Mouse (Mus musculus): ENCODE measurements around the gene Olfm4. TPM values are rescaled to one million over a fixed set of nuclear protein-coding genes. Genes with fewer than 3 reads are reported as not detected.

Olfm4 gene
- polyA plus RNA-seq, 1 experiment from 2014 or later, result 6.3 TPM

DNA sequence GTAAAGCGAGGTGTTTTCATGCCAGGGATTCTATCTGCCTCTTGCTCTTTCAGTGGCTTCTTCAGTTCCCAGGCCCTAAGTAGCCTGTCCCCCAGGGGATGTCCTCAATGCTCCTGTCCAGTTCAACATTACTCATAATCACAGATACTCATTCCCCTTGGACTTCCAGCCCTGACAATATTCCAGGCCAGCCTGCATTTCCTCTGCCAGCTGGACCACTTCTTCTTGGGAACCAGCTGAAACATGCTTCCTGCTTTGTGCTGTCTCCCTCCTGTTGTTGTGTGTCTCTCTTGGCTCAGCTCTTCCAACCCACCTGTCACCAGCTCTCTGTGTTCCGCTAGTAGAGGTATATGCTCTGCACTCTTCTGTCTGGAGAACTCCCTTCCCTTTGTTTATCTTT is 1.8 kb downstream of the Olfm4 start:
- H3K27me3 ChIP-seq (replicated peaks), result no peaks in the 10 kb centered on the region
- H3K4me3 ChIP-seq, result no peak overlapping the region
- H3K4me1 ChIP-seq, result no peaks in the 10 kb centered on the region
- H3K36me3 ChIP-seq, result no peaks in the 10 kb centered on the region
- 71% methylated on average over 2 of the region's 2 CpGs for WGBS (ENCODE audit: insufficient replicate concordance)
- no peak overlapping the region for H3K4me2 ChIP-seq
- no peak overlapping the region for H3K27ac ChIP-seq
- no peak for ATAC-seq
- H3K9ac ChIP-seq, result no peak overlapping the region
- no peaks in the 10 kb centered on the region for H3K9me3 ChIP-seq (replicated peaks)

DNA sequence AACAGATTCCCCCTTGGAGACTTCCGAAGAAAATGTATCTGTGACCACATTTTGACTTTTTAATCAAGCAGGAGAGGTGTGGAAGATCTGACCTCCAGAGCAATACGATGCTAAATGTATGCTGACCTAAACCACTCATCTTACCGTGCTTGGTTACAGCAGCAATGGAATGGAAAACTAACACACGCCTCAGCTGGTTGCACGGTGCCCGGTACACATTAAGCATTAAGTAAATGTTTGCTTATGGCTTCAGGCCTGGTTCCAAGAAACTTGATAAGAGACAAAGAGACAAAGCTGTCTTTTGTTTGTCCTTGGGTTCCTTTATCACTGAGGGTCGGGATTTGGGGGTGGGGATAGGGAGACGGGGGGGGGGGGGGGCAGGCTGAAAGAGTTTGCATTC is 3.0 kb downstream of the Olfm4 start:
- no peak overlapping the region for H3K27ac ChIP-seq
- no peak overlapping the region for H3K4me3 ChIP-seq
- no peaks in the 10 kb centered on the region for H3K9me3 ChIP-seq (replicated peaks)
- no peaks in the 10 kb centered on the region for H3K27me3 ChIP-seq (replicated peaks)
- no peak overlapping the region for H3K9ac ChIP-seq
- H3K4me1 ChIP-seq, result no peaks in the 10 kb centered on the region
- ATAC-seq, result no peak
- WGBS (ENCODE audit: insufficient replicate concordance), result 54% methylated on average over 8 of the region's 8 CpGs
- no peaks in the 10 kb centered on the region for H3K36me3 ChIP-seq
- H3K4me2 ChIP-seq, result no peak overlapping the region

DNA sequence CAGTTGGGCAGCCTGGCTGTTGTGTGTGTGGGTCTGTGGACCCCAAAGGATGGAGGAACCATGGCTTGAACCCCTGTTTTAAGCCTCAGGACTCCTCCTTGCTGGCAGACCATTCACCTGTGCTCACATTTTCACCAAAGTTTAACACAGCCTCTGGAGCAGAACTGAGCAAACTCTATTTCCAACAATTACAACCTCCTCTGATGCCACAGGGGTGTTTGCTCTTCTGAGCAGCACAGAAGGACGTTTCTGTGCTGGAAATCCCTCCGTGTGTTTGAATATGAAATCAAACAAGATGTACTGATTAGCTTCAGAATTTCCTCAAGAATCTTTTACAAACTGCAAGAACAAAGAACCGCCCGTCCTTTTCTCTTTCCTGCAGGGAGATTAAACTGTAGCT is 5.9 kb downstream of the Olfm4 start:
- no peak for ATAC-seq
- Histone ChIP-seq H3K9ac (no peak overlapping the region), H3K4me1 (no peaks in the 10 kb centered on the region), H3K27me3 (replicated peaks) (no peaks in the 10 kb centered on the region), H3K4me2 (no peak overlapping the region), H3K27ac (no peak overlapping the region), H3K9me3 (replicated peaks) (no peaks in the 10 kb centered on the region), H3K4me3 (no peak overlapping the region), H3K36me3 (no peaks in the 10 kb centered on the region)
- 50% methylated on average over 4 of the region's 4 CpGs for WGBS (ENCODE audit: insufficient replicate concordance)

DNA sequence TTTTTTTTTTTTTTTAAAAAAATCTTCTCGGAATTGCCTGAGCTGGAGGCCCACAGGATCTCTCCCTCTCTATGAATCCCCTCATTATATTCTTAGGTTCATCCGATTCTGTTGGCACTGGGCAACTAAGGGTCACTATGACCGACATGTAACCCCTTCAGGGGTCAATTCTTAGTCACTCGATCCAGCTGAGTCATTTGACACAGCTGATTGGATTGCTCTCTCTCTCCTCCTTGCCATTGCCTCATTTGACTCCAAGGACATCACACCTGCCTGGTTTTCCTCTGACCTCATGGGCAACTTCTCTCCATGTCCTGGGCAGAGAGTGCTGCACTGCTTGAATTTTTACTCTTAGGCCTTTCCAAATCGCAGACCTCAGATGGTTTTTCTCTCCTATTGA is 6.7 kb downstream of the Olfm4 start:
- no peaks in the 10 kb centered on the region for H3K9me3 ChIP-seq (replicated peaks)
- no peaks in the 10 kb centered on the region for H3K4me1 ChIP-seq
- H3K4me3 ChIP-seq, result no peak overlapping the region
- H3K27me3 ChIP-seq (replicated peaks), result no peaks in the 10 kb centered on the region
- no peak overlapping the region for H3K9ac ChIP-seq
- ATAC-seq, result no peak
- no peak overlapping the region for H3K27ac ChIP-seq
- H3K4me2 ChIP-seq, result no peak overlapping the region
- 59% methylated on average over 5 of the region's 5 CpGs for WGBS (ENCODE audit: insufficient replicate concordance)
- no peaks in the 10 kb centered on the region for H3K36me3 ChIP-seq

DNA sequence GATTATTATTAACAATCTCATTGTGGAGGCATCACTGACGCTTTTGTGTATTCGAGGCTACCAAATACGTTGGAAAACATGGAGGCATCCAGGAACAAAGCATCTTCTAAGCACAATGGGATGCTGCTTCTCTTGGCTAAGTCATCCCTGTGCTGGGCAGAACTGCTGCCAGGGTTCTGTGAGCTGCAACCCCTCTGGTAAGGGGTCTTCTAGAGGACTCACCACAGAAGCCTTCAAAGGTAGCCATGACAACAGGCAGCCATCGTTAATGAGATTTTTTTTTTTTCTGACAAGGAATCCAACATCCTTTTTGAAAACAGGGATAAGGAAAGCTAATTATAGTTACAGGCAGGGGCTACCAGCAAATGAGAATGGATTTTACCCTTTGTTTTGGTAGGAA is 13.7 kb downstream of the Olfm4 start:
- Histone ChIP-seq H3K36me3 (no peaks in the 10 kb centered on the region), H3K9ac (no peak overlapping the region), H3K9me3 (replicated peaks) (no peaks in the 10 kb centered on the region; the same call in 1 of the 2 replicates), H3K27me3 (replicated peaks) (no peaks in the 10 kb centered on the region), H3K4me1 (no peaks in the 10 kb centered on the region), H3K27ac (no peak overlapping the region), H3K4me2 (no peak overlapping the region), H3K4me3 (no peak overlapping the region)
- WGBS (ENCODE audit: insufficient replicate concordance), result 68% methylated on average over 4 of the region's 4 CpGs
- ATAC-seq, result no peak

DNA sequence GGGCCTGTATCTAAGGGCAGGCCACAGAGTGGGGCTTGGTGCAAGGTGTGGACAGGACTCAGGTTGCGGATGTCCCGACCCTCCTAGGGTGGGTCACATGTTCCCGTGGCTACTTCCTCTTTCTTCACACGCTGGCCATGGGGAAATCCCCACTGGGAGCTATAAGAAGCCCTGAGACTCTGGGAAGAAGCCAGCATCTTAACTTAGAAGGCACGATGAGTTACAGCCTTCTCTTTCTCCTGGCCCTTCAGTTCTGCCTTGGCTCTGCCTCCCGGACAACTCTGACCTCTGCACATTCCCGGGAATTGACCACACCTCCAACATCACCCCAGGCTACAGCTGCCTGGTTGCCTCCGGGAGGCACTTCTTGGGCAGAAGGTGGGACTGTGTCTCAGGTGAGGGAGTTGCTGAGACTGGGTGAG is 16.2 kb downstream of the Olfm4 start:
- Histone ChIP-seq H3K36me3 (no peaks in the 10 kb centered on the region), H3K4me3 (no peak overlapping the region), H3K4me2 (no peak overlapping the region), H3K9me3 (replicated peaks) (no peaks in the 10 kb centered on the region; the same call in 1 of the 2 replicates), H3K27ac (no peak overlapping the region), H3K9ac (no peak overlapping the region), H3K4me1 (no peaks in the 10 kb centered on the region), H3K27me3 (replicated peaks) (no peaks in the 10 kb centered on the region)
- 31% methylated on average over 8 of the region's 8 CpGs for WGBS (ENCODE audit: insufficient replicate concordance)
- ATAC-seq, result no peak

DNA sequence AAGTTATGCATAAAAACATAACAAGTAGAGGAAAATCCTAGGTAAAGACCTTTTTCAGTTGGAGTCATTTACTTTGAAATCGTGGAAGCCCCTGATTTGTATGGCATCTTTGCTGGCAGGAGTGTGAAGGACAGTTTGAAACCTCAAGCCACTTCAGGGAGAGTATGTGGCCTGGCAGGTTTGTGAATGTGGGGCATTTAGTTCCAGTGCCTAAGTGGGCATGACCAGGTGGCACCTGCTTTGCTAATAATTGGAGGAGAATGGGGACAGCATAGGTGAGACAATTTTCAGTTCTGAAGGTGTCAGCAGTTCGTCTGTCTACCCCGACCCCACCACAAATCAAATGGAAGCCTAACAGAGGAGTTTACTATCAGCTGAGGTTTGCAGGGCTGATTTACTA is 23.8 kb downstream of the Olfm4 start:
- no peak overlapping the region for H3K9ac ChIP-seq
- H3K9me3 ChIP-seq (replicated peaks), result no peaks in the 10 kb centered on the region
- 60% methylated on average over 3 of the region's 3 CpGs for WGBS (ENCODE audit: insufficient replicate concordance)
- H3K36me3 ChIP-seq, result no peaks in the 10 kb centered on the region
- no peaks in the 10 kb centered on the region for H3K27me3 ChIP-seq (replicated peaks)
- no peak overlapping the region for H3K4me2 ChIP-seq
- no peaks in the 10 kb centered on the region for H3K4me1 ChIP-seq
- no peak for ATAC-seq
- H3K4me3 ChIP-seq, result no peak overlapping the region
- no peak overlapping the region for H3K27ac ChIP-seq

DNA sequence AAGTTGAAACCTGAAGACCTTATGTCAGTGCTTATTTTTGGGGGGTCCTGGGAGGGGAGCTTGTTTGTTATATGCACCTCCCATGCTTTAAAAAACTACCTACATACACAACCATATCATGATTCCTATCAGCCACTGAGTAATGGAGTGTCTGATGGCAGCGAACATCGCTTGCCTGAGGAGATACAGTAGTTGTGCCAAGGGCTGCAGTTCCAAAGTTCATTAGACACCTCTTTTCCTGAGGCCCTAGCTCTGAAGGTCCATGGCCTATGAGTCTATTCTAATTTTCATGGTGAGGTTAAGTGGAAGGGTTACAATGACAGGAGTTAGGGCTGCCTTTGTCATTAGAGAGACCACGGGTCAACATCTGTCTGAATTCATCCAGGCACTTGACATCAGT is 26.5 kb downstream of the Olfm4 start:
- no peak for ATAC-seq
- Histone ChIP-seq H3K9ac (no peak overlapping the region), H3K4me2 (no peak overlapping the region), H3K4me1 (no peaks in the 10 kb centered on the region), H3K36me3 (no peaks in the 10 kb centered on the region), H3K27ac (no peak overlapping the region), H3K4me3 (no peak overlapping the region), H3K9me3 (replicated peaks) (no peaks in the 10 kb centered on the region), H3K27me3 (replicated peaks) (no peaks in the 10 kb centered on the region)
- WGBS (ENCODE audit: insufficient replicate concordance), result 67% methylated on average over 3 of the region's 3 CpGs

DNA sequence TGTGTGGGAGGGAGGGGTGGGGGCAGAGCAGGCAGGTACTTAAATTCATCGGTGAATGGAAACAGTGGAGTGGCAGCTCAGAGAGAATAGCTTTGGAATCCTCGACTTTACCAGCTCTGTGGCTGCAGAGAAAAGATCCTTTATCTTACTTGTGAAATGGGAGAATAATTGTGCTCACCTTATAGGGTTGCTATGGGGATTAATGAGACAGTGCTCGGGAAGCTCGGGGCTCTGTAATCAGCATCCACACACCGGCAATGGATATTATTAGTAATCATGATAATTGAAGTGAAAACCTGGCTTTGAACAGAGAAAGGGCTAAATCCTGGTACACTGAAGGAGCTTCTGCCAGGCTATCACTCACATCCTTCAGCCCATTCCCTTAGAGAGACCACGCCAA is 31.1 kb downstream of the Olfm4 start:
- WGBS (ENCODE audit: insufficient replicate concordance), result 54% methylated on average over 6 of the region's 6 CpGs
- Histone ChIP-seq H3K36me3 (no peaks in the 10 kb centered on the region), H3K9ac (no peak overlapping the region), H3K27ac (no peak overlapping the region), H3K4me3 (no peak overlapping the region), H3K9me3 (replicated peaks) (no peaks in the 10 kb centered on the region), H3K4me1 (no peaks in the 10 kb centered on the region), H3K27me3 (replicated peaks) (no peaks in the 10 kb centered on the region), H3K4me2 (no peak overlapping the region)
- no peak for ATAC-seq

DNA sequence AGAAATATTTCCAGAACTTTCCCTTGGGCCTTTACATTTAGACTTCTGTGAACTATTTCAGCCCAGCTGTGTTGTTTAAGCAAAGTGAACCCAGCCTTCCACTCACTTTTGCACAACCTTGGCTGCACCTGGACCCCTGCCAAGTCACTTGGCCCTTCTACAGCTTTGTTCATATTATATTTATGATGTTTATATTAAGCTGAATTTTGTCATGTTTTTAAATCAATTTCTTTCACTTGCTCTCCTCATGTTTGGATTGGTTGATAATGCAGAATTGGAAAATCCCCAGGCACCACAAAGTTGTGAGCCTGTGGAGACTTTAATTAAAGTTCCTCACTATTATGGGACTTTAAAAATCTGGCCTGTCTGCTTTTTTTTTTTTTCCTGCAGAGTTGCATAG is 32.2 kb downstream of the Olfm4 start:
- Histone ChIP-seq H3K9ac (no peak overlapping the region), H3K4me1 (no peaks in the 10 kb centered on the region), H3K27ac (no peak overlapping the region), H3K9me3 (replicated peaks) (no peaks in the 10 kb centered on the region), H3K27me3 (replicated peaks) (no peaks in the 10 kb centered on the region), H3K4me2 (no peak overlapping the region), H3K36me3 (no peaks in the 10 kb centered on the region), H3K4me3 (no peak overlapping the region)
- ATAC-seq, result no peak

- Histone ChIP-seq H3K27ac (no peak overlapping the region), H3K36me3 (no peaks in the 10 kb centered on the region), H3K9ac (no peak overlapping the region), H3K4me1 (no peaks in the 10 kb centered on the region), H3K9me3 (replicated peaks) (no peaks in the 10 kb centered on the region), H3K4me2 (no peak overlapping the region), H3K4me3 (no peak overlapping the region), H3K27me3 (replicated peaks) (no peaks in the 10 kb centered on the region)
- WGBS (ENCODE audit: insufficient replicate concordance), result 63% methylated on average over 6 of the region's 6 CpGs
- ATAC-seq, result no peak
Observed at GRCm38 (mm10) chr14:80026078-80026477, 42.2 kb downstream of the Olfm4 start.

GRCm38 (mm10) chr14:80029297-80030001 is 45.6 kb downstream of the Olfm4 start:
- Histone ChIP-seq H3K36me3 (no peaks in the 10 kb centered on the region), H3K9ac (no peak overlapping the region), H3K9me3 (replicated peaks) (no peaks in the 10 kb centered on the region), H3K4me3 (no peak overlapping the region), H3K4me1 (no peaks in the 10 kb centered on the region), H3K27ac (no peak overlapping the region), H3K4me2 (no peak overlapping the region), H3K27me3 (replicated peaks) (no peaks in the 10 kb centered on the region)
- ATAC-seq, result no peak
- WGBS (ENCODE audit: insufficient replicate concordance), result 72% methylated on average over 3 of the region's 3 CpGs

- Histone ChIP-seq H3K4me3 (no peak overlapping the region), H3K4me2 (no peak overlapping the region), H3K27me3 (replicated peaks) (no peaks in the 10 kb centered on the region), H3K4me1 (no peaks in the 10 kb centered on the region), H3K9ac (no peak overlapping the region), H3K27ac (no peak overlapping the region), H3K36me3 (no peaks in the 10 kb centered on the region), H3K9me3 (replicated peaks) (no peaks in the 10 kb centered on the region)
- WGBS (ENCODE audit: insufficient replicate concordance), result 54% methylated on average over 4 of the region's 4 CpGs
- no peak for ATAC-seq
Observed at GRCm38 (mm10) chr14:80039645-80040272, 55.9 kb downstream of the Olfm4 start.

Data from liver, embryonic 12.5 days (tissue).